Mouse (Mus musculus) c-Kit-positive CD71-positive TER-119-negative erythroid progenitor cells, embryonic 14.5 days (primary cell): ENCODE data around the gene Hdc.

Source experiments
- DNase-seq: peaks from one replicate; pipeline ENCODE4 v3.0.0-alpha.2; 2013; ENCODE audit warnings: low read depth

Gene Hdc

GRCm38 (mm10) chr2:126600533-126600932 lies 18.6 kb downstream of the Hdc start:
- no peak for DNase-seq

GRCm38 (mm10) chr2:126599005-126599404 lies 20.1 kb downstream of the Hdc start:
- DNase-seq = no peak

GRCm38 (mm10) chr2:126598359-126598758 lies 20.7 kb downstream of the Hdc start:
- no peak for DNase-seq

- DNase-seq = no peak
Measured at GRCm38 (mm10) chr2:126597279-126598241, 21.5 kb downstream of the Hdc start.

DNA sequence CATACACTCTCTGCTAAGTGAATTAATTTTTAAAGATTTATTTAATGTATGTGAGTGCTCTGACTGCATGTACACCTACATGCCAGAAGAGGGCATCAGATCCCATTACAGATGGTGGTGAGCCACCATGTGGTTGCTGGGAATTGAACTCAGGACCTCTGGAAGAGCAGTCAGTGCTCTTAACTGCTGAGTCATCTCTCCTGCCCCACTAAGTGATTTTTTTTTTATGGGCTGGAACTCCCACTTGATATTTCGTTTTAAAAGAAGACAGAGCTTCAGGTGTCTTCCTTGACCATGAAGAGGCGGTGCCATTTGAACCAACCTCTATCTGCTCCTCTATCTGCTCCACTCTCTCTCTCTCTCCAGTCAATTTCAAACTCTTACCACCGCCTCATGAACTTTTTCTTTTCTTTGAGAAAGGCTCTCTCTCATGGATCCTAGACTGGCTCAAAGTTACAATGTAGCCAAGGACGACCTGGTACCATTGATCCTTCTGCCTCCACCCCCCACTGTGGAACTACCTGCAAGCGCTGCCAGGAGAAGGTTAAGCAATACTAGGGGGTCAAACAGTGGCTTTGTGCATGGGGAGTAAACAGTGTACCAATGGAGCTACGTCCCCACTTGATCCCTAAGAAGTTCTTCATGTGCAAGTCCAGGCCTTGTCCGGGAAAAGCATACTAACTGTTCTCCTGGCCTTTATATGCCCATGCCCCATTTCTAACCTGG lies 22.6 kb downstream of the Hdc start:
- no peak for DNase-seq

DNA sequence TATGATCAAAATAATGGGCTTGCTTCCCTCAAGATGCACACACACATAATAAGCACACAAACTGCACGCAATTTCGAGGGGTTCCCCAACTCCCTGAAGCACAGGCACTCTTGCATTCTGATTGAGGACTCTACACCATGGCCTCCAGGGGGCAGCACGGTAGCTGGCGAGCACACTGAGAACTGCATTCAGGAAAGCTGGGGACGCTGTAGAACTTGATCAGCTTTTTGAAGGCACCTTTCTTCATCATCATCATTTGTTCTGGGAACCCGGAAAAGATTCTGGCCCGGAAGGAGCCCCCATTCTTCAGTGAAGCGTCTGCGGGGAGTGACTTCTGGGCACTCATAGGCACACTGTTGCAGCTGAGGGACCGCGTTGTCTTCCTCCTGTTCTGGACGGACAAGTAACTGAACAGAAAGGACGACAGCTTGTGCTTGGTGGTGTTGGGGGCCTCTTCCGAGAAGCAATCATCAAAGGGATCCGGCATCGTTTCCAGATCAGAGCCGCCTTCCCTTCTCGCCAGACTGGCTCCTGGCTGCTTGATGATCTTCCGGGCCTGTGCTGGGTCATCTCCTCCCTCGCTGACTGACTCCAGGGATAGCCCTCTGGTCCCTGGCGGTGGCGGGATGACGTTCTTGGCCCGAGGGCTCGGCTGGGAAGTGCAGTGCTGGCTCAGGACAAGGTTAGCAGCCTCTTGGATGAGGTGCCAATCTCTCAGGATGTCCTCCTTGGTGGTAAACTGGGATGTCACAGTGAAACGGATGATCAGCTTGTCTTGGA lies 25.1 kb downstream of the Hdc start:
- DNase-seq = peak; percentile 63

- no peak for DNase-seq
Measured at GRCm38 (mm10) chr2:126591304-126591703, 27.8 kb downstream of the Hdc start.

GRCm38 (mm10) chr2:126587468-126587867 lies 31.6 kb downstream of the Hdc start:
- no peak for DNase-seq

GRCm38 (mm10) chr2:126584621-126585369 lies 34.3 kb downstream of the Hdc start:
- no peak for DNase-seq

GRCm38 (mm10) chr2:126583960-126584359 lies 35.1 kb downstream of the Hdc start:
- DNase-seq = no peak

- no peak for DNase-seq
Measured at GRCm38 (mm10) chr2:126579282-126579681, 39.8 kb downstream of the Hdc start.

DNA sequence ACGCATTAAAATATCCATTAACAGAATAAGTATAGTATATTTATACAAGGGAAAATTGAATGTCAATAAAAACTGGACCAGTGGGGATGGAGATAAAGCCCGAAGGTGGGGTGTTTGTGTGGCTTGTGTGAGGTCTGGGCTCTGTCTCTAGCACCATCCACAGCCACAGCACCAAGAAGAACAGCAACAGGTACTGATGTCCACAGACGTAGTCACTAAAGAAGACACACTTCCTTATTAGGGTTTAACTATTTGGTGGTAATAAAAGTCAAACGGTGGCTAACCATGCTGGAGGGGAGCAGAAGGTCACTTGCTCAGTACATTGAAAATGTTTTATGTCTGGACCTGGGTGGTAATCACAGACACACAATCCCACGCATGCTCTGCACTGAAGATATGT lies 41.7 kb downstream of the Hdc start:
- DNase-seq = no peak

GRCm38 (mm10) chr2:126575391-126576176 lies 43.5 kb downstream of the Hdc start:
- no peak for DNase-seq

- no peak for DNase-seq
Measured at GRCm38 (mm10) chr2:126572747-126573146, 46.4 kb downstream of the Hdc start.

- DNase-seq = no peak
Measured at GRCm38 (mm10) chr2:126572163-126572562, 46.9 kb downstream of the Hdc start.

DNA sequence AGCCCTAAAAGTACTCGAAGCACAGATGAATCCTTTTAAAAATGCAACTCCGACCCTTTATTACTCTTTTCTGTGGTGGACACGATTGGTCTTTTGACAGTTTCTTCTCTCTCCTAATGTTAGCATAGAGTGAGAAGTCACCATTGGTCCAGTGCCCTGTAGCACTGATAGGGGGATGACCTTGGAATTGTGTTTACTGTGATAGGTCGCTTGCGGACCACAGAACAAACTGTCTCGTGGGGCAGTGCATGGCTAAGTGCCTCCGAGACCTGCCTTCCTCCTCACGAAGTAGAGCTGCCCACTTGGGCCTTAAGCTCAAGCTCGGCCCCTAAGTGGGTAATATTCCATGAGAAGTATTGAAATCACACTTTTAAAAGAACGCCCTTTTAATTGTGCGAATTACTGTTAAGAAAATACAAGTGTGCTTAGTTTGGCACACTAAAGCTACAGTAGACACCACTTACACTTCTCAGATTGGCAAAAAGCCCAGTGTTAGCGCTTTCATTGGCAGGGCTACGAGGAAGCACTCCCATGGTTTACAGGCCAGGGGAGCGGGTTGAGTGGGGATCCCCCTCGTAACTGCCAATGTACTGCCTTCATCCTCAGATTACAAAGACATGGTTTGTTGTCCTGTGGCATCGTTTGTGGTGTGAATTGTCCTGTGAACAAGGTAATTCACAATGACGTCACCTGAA lies 55.5 kb downstream of the Hdc start:
- DNase-seq = no peak

DNA sequence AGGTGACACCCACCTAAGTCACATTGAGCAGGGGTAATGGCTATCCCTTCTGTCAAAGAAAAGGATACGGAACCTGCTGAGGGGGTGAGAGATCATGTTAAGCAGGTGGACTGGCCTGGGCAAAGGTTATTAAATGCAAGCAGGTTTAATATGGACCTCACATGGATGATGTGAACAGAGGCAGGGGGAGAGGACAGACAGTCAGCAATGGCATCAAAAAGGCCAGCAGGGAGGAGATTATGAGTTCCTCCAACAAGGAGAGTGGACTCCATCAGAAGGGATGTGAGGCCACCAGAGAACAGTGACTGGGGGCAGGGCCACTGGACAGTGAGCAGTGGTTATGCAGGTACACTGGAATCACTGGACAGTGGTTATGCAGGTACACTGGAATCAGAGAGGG lies 59.0 kb downstream of the Hdc start:
- DNase-seq = no peak

DNA sequence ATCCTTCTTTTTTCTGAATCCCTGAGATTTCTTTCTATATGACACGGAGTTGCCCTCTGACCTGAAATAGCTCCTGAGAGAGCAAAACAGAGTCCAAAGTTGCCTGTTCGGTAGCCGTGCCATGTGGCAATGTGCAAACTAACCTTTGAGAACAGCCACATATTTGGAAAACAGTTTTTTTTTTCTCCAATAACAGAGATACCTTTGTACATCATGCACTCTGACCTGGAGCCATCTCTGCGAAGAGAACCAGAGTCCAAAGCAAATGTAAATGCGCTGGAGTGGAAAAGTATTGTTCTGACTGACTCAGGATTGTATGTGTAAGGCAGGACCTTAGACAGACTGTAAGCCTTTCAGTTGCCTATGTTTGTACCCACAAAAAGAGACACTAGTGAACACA lies 63.6 kb downstream of the Hdc start:
- DNase-seq = no peak

- no peak for DNase-seq
Measured at GRCm38 (mm10) chr2:126553291-126553639, 65.8 kb downstream of the Hdc start.
